Mouse (Mus musculus) urinary bladder, postnatal 4 days (tissue): ENCODE measurements around the gene Itpr2.

Experiments used
- DNase-seq, 2 experiments: peaks; one replicate each; pipeline ENCODE4 v3.0.0; 2021 to 2022; ENCODE audit warnings: low spot score in 2 of 2

The Itpr2 gene

DNA sequence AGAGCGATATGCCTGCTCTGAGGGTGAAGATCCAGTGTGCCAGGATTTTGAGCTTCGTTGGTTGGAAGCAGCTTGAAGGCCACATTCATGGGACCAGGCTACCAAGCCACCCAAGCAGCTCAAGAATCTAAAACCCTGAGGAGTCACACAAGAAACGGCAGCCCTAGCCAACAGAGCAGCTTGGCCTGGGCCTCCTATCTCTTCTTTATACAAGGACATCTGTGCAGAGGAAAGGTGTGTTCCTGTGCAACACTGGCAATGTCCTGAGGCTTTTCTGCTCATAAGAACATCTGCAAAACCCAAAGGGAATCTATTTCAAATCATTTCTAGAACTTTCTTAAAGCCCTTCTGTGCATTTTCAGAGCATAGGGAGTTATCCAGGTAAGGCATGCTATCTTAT lies 274.0 kb downstream of the Itpr2 start:
- DNase-seq, result no peak

DNA sequence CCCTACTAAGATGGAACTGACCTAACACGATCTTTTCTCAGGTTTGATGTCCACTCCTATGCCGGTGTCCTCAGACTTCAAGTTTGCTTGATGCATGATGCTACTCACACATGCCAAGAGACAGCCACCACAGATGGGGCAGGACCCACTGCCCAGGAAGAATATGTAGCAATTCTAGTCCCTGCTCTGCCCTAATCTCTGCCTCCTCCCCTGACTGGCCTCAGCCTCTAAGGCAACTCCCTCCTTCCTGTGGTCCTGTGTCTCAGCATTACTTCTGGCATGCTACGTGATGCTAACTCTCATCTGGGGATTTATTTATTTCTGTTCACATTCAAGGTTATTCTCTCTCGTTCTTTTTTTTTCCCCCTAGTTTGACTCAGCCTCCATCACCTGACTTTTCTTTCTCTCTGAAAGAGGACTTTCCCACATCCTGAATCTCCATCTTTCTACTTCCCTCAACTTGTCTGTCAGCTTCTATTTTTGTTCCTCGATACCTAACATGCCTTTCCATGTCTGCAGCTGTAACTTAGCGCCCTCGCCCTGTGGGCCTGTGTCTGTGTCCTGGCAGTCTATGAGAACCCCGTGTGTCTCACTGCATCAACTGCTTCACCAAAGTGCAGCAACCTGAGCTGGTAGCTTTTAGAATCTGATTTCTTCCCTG lies 279.5 kb downstream of the Itpr2 start:
- DNase-seq, result no peak

DNA sequence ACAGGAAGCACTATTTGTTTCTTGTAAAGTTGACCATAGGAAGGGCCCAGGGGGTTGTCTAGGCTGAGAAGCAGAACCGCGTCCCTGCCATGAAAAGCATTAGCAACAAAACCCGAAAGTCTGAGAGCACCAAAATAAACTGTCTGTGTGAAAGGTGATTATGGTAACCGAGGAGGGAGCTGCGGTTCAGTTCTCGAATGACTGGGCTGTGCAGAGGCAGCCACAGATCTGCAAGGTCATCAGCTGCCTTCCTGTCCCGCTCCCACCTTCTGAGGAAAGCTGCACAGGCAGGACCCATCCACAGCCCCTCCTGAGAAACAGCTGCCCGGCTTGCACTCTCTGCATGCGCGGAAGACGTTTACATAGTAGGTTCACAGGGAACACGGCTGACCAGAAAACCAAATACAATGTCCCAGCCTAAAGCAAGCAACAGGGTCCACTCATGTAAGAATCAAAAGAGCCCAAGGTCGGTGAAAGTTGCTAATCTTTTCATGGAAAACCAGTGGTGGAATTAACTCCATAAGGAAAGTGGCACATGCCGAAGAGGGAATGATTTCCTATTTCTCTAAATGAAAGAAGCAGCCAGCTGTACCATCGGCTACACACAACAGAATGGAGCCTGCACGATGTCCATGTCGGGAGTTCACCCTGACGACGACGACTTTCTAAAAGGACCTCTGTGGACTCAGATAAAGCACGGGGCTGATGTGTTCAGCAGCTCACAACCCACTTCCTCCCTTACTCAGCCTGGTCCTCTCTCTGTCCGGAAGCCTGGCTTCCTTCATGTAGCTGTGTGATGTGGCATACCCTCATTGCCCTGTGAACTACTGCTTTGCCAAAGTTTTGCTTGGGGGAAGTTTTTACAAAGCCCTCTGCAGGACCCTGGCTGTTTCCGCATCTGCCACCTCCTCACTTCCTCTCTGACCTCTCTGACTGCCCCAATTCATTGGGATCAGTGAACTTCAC lies 280.4 kb downstream of the Itpr2 start:
- no peak for DNase-seq

DNA sequence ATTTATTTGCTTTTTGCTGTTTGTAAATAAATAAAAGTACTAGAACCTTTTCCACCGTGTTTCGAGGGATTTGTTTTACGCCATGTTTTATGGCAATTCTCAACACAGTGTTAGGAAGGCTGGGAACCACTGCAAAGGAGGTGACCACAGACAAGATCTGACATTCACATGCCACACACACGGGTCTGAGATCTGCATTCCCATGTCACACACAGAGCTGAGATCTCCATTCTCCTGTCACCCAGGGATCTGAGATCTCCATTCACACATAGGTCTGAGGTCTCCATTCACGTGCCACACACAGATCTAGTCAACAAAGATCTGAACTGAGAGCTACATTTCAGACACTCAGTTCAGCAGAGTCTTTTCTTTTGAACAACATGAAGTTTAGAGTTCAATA lies 282.0 kb downstream of the Itpr2 start:
- no peak for DNase-seq

DNA sequence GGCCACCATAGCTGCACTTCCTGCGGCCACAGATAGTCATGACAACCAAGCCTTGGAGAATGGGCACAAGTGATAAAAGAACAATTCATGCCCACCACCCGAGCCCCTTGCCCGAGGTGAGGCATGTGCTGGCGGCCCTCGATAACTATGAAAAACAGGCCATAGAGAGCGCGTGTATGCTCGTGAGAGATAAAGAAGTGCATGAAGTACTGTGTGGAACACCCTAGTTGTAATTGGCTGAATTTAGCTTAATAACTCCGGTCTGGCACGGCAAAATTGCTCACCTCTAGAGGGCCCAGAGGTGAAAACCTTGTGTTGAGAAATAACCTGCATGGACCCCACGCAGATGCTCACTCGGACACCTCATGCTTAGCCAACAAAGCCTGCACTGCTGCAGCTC lies 282.5 kb downstream of the Itpr2 start:
- no peak for DNase-seq

DNA sequence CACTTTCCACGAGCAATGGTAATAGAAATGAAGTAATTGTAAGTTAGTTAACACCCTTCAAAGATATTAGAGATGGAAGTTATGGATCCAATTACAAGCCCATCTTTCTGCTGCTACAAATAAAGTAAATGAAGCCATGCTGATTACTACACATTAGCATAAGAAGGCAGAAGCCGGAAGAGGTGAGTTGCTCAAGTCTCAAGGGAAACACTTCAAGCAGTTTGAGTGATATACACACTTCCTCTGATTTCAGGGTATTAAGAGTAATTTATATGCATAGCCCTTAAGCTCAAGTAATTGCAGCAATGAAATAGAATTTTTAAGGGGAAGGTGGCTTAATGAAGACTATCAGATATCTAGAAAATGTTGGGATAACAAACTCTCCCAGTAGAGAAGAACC lies 286.7 kb downstream of the Itpr2 start:
- DNase-seq, result no peak

DNA sequence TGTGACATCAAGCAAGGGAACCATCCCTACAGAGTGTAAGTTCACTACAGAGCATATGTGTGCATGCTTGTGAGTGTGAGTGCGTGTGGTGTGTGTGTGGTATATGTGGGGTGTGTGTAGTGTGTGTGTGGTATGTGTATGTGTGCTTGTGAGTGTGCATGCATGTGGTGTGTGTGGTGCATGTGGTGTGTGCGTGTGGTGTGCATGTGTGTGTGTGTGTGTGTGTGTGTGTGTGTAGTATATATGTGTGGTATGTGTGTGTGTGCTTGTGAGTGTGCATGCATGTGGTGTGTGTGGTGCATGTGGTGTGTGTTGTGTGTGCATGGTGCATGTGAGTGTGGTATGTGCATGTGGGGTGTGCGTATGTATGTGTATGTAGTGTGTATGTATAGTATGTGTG lies 289.7 kb downstream of the Itpr2 start:
- no peak for DNase-seq

DNA sequence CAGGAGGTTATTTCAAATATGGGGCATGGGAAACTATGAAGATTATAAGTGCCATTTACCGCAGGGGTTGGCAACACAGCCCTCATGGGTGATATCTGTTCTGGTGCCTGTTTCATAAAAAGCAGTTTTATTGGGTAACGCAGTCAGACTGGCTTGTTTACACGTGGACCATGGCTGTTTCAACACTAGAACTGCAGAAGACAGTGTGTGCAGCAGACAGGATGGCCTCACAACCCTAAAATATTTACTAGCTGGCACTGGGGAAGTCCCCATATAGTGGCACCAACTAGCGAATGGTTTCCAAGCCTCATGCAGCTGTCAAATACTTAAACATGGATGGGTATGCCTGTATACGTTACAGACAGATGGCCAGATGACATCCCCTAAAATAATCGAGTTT lies 290.8 kb downstream of the Itpr2 start:
- no peak for DNase-seq

DNA sequence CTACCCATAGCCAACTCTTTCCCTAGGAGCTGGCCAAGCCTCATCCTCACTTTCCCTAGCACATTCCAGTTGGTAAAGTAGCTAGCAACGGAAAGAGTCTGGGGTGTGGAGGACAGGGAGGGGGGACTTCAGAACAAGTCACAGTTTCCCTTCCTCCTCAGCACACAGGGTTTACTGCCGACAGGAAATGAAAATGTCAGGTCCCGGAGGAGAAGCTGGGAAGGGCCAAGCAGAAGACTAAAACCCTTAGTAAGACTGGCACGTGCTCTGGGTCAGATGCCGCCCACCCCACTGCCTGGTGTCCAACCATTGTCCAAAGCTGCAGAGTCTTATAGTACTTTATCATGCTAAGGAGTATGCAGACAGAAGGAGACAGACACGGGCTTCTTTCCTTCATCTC lies 293.0 kb downstream of the Itpr2 start:
- no peak for DNase-seq

DNA sequence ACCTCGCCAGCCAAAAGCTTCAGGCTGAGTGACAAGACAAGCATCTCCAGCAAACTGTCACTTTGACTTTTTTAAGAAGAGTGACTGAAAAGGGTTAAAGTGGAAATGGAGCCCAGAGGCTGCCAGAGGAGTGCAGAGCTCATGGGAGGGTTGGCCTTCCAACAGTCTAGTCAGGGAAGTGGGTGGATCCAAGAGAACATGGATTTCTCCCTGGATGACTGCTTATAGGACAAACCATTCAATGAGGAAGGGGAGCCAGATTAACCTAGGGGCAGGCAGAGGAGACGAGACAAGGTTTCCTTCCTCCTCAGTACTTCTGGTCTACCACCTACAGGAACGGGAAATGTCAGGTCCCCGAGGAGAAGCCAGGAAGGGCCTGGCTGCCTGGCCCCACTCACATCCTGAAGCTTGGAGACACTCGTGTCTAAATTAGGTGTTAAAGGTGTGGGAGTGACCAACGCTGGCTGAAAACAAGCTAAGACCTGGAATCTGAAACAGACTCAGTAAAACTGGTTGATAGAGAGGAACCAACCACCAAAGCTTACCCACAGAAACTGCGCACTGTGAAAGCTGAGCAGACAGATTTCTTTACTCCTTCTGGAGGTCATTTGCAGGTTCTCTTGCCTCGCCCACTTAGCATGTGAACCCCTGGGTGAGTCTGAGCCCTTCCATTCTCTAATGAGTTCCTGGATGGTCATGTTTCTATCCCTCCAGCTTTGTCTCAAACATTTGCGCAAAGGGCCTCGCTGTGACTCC lies 294.6 kb downstream of the Itpr2 start:
- DNase-seq, result no peak

DNA sequence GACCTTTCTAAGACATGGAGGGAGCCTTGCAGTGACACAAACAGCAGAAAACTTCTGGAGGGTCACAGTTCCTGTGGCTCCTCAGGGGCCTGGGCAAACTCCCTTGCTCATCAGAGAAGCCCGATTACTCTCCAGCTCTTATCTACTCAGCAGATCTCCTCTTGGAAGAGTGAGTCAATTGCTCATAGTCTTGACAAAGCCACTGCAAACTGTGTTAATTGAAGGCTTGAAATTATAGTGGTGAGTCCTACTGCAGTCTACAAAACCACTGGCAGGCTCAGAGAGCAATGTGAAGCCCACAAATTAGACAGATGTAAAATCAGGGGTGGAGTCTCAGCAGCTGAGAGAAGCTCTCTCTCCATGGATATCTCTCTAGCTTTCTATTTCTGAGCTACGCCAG lies 296.9 kb downstream of the Itpr2 start:
- DNase-seq, result no peak

DNA sequence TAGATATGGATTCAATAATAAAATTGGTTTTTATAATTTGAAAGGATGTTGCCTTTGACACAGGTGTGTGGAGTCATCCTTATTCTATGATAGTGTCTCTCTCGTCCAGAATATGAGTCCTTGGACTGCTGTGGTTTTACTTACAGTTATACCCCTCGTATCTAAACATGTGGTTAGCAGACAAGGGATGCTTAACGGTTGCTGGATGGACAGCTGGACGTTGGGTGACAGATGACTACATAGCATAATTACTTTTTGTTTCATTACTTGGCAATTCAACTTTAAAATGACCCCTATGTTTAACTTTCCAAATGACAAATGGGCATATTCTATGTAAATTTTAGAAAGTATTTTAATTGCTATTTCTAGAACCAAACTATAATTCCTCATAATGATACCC lies 297.6 kb downstream of the Itpr2 start:
- no peak for DNase-seq

DNA sequence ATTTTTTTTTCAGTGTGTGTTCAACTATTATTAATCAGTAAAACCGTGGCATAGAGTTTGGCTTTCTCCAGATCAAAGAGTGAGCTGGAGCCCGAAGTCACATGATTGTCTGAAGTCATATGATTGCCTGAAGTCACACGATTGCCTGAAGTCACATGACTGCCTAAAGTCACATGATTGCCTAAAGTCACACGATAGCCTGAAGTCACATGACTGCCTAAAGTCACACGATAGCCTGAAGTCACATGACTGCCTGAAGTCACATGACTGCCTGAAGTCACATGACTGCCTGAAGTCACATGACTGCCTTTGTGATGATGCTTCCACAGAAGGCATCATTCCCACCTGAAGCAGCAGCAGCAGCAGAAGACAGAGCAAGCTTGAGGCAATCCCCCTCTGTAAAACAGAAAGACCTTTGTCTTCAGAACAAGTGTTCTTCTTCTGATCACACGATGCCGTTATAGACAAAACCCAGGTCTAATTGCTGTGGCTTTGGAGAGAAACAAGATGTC lies 304.1 kb downstream of the Itpr2 start:
- no peak for DNase-seq

DNA sequence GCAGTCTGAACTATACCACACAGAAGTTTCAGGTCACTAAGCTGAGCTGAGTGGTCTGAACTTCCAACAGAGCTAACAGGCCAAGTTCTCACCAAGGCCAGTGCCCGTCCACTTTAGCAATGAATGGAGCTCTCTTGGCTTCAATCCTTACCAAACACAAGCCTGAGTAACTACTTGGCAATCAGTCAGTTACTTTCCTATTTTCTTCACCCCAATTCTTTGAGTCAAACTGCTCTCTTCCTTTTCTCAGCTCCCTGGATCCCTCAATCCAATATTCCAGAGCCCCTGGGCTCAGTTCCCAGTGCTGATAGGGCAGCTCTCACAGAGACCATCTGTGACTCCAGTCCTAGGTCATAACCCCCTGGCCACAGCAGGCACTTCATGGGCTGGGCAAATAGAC lies 305.3 kb downstream of the Itpr2 start:
- DNase-seq, result no peak

DNA sequence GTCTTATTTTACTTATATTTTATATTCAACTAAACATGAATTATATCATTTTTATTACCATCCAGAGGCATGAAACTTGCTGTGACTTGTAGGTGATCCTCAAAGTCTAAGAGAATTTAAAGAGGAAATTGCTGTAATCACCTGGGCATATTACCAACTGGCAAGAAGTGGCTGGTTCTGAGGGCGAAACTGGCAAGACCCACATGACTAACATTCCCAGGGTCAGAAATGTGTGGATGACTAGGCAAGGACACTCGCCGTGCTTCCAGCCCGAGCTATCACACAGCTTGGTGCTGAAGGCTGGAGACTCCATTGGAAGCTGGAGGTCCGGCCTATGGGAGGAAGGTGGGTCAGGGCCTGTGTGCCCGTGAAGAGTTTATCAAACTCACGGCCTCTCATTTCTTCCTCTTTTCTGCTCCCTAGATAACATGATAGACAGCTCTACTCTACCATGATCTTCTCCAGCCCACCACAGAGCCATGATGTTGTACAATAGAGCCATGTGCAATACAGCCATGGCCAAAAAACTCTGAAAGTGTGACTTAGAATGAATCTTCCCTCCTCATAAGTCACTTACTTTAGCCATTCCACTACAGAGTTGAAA lies 306.1 kb downstream of the Itpr2 start:
- no peak for DNase-seq

DNA sequence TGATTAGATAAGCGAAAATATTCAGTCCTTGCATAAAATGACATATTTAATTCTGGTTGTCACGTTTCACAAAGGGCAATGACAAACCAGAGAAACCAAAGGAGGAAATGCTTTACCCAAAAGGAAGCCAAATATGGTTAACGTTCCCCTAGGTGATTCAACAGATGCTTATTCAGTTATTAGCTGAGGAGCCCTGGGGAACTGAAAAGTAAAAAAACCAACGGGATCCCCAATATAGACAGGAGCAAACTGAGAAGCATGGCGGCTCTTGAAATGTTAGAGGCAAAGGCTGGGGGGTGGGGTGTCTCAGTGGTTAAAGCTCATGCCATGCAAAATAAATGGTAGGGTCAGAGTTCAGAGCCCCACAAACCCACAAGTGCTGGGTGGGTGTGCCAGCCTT lies 310.1 kb downstream of the Itpr2 start:
- no peak for DNase-seq

DNA sequence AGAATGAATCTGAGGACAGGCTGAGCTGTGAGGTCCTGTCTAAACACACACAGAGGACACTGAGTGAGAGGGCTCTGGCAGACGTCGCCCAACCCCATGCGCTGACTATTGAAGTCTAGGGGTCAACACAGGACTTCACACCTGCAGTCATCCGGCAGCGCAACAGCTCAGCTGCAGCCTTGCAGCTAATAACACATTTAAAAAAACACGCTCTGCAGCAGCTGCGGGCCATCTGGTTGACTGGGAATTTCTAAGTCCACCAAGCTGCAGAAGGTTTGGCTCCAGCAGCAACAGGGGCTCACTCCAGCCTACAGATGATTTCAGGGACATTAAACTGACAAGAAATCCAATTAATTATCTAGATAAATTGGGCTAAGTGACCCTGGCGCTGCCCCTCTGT lies 312.0 kb downstream of the Itpr2 start:
- no peak for DNase-seq

DNA sequence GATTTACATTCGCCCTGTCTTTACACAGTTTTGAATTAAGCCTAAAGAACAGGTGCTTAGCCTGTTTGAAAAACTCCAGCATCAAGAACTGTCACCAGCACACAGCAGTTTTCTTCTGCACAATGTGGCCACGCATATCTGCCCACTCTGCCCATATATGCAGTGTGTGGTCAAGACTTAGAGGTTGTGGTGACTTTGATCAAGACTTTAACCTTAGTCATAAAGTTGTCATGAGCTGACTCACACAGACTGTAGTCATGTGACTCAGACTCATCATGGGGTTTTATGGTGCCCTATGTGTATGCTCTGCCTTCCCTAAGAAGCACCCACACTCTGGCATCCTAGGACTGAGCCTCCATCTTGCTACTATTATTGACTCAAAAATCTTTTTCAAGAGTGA lies 316.5 kb downstream of the Itpr2 start:
- no peak for DNase-seq

DNA sequence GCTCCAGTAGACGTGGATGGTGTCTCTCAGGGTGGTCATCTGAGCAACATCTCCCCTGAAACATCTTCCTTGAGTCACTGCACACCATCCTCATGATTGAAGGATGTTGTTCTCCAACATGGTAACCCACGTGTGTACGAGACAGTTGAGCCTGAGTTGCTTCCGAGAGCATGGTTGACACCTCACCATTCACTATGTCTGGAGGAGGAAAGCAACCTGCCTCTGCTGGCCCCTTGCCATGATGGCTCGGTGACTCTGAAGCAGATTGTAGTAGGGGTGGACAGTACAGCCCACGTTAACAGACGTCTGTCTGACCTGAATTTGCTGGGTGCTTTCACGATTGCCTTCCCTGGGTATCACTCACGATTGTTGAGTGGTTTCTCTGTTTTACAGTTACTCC lies 317.3 kb downstream of the Itpr2 start:
- no peak for DNase-seq

DNA sequence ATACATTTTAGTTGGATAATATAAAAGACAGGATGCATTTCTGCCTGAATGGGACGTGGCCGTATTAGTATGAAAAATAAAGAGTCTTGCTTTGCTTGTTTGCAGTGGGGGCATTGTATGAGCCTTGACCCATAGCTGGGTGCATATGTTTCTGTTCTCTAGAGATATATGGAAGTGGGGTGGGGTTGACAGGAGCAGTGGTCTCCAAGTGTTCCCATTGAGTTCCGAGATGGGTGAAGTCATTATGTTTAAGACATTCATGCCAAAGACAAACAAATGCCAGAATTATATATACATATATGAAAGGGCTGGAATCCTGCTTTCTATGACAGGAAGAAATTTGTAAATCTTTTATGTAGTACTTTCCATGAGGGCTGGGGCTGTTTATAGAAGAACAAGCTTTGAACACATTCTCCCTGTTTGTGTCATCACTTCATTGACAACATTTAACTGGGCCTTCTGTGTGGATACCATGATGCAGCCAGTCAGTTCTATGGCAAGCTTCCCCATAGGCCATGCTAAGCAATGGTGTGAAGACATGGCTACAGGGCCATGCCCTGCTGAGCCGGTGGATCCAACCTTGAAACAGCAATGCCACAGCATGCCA lies 327.3 kb downstream of the Itpr2 start:
- DNase-seq, result no peak

DNA sequence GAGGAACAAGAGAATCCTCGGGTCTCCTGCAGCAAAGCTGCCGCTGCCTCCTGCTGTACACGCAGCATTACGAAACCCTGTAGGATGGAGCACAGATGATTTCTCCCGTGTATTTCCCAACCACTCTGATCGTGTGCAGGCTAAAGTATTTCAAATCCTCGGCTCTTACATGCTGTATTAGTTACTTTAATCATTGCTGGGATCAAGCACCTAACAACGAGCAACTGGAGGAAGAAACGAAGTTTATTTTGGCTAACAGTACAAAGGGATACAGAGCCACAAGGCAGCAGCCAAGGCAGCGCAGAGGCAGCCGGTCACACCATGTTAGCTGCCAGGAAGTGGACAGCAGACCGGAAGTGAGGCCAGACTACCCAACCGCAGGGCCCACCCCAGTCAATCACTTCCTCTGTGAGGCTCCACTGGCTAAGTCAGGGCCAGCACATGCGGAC lies 331.4 kb downstream of the Itpr2 start:
- DNase-seq, result peak in 1 of 2 experiments; percentile 22
